Mouse (Mus musculus) E14TG2a.4 (cell line): ENCODE results near the gene Atxn1.
A peak's percentile ranks its signal among the peaks of the same experiment; 100 is the strongest.

Experiments
- H3K27me3 ChIP-seq: 2 replicates; pipeline ENCODE4 v1.6.1; 2014; ENCODE audit warnings: low read length, control low read depth; ENCODE audit not compliant: insufficient read depth
- H3K36me3 ChIP-seq: 2 replicates; pipeline ENCODE4 v1.6.1; 2014; ENCODE audit warnings: low read length, control low read depth; ENCODE audit not compliant: insufficient read depth
- H3K4me1 ChIP-seq: replicated peaks from 2 replicates; pipeline ENCODE4 v1.6.1; 2014; ENCODE audit warnings: low read depth, low read length, control low read depth
- H3K4me3 ChIP-seq: replicated peaks from 2 replicates; pipeline ENCODE4 v1.5.1; 2014; ENCODE audit warnings: mild to moderate bottlenecking, low read length
- H3K9me3 ChIP-seq: 2 replicates; pipeline ENCODE4 v1.6.1; 2014; ENCODE audit warnings: low read length, control low read depth
- CTCF ChIP-seq: conservative IDR thresholded peaks from 2 replicates; pipeline ENCODE4 v1.5.1; 2014; ENCODE audit warnings: low read length
- NANOG ChIP-seq: IDR thresholded peaks from 2 replicates; pipeline ENCODE4 v1.6.1; 2014; ENCODE audit warnings: borderline replicate concordance, low read length, mixed read lengths
- POU5F1 ChIP-seq: IDR thresholded peaks from 2 replicates; pipeline ENCODE4 v1.6.1; 2014; ENCODE audit warnings: low read length, borderline replicate concordance

Gene Atxn1

GRCm38 (mm10) chr13:45528787-45529186, 436.0 kb downstream of the Atxn1 start:
- peaks cover 17% of the 10 kb centered on the region for H3K9me3 ChIP-seq
- no peak for TF ChIP-seq NANOG
- H3K4me3 ChIP-seq, result no peak overlapping the region
- H3K4me1 ChIP-seq, result peaks cover 10% of the 10 kb centered on the region
- no peaks in the 10 kb centered on the region for H3K27me3 ChIP-seq
- peaks cover 21% of the 10 kb centered on the region for H3K36me3 ChIP-seq

GRCm38 (mm10) chr13:45527232-45527964, 437.4 kb downstream of the Atxn1 start:
- no peaks in the 10 kb centered on the region for H3K27me3 ChIP-seq
- peaks cover 9% of the 10 kb centered on the region for H3K36me3 ChIP-seq
- H3K9me3 ChIP-seq, result peaks cover 5% of the 10 kb centered on the region
- no peak overlapping the region for H3K4me3 ChIP-seq
- peaks cover 10% of the 10 kb centered on the region for H3K4me1 ChIP-seq
- TF ChIP-seq POU5F1, result no peak
- TF ChIP-seq CTCF, result no peak
- no peak for TF ChIP-seq NANOG

- no peak overlapping the region for H3K4me3 ChIP-seq
- peaks cover 6% of the 10 kb centered on the region; the same call in 1 of the 2 replicates for H3K36me3 ChIP-seq
- no peaks in the 10 kb centered on the region for H3K27me3 ChIP-seq
- TF ChIP-seq POU5F1, result no peak
- no peak for TF ChIP-seq NANOG
- no peak for TF ChIP-seq CTCF
- H3K9me3 ChIP-seq, result no peaks in the 10 kb centered on the region
- 0 out of 2 replicates have a peak, but pooled peaks cover 6% of the 10 kb centered on the region for H3K4me1 ChIP-seq
Measured at GRCm38 (mm10) chr13:45526230-45526629, 438.6 kb downstream of the Atxn1 start.

- H3K27me3 ChIP-seq, result no peaks in the 10 kb centered on the region
- TF ChIP-seq CTCF, result no peak
- no peak for TF ChIP-seq NANOG
- TF ChIP-seq POU5F1, result no peak
- H3K4me3 ChIP-seq, result no peak overlapping the region
- peaks cover 4% of the 10 kb centered on the region; the same call in 1 of the 2 replicates for H3K36me3 ChIP-seq
- no peaks in the 10 kb centered on the region for H3K9me3 ChIP-seq
- peaks cover 7% of the 10 kb centered on the region for H3K4me1 ChIP-seq
Measured at GRCm38 (mm10) chr13:45524791-45525435, 439.9 kb downstream of the Atxn1 start.

- Histone ChIP-seq H3K4me3 (no peak overlapping the region), H3K9me3 (no peaks in the 10 kb centered on the region), H3K4me1 (peaks cover 7% of the 10 kb centered on the region), H3K36me3 (no peaks in the 10 kb centered on the region), H3K27me3 (no peaks in the 10 kb centered on the region)
- TF ChIP-seq NANOG (no peak), CTCF (no peak)
Measured at GRCm38 (mm10) chr13:45524305-45524704, 440.5 kb downstream of the Atxn1 start.

GRCm38 (mm10) chr13:45516501-45517393, 448.1 kb downstream of the Atxn1 start:
- peak overlapping the region; percentile 65 for H3K4me3 ChIP-seq
- no peaks in the 10 kb centered on the region for H3K9me3 ChIP-seq
- no peaks in the 10 kb centered on the region for H3K27me3 ChIP-seq
- H3K4me1 ChIP-seq, result peaks cover 62% of the 10 kb centered on the region
- no peaks in the 10 kb centered on the region for H3K36me3 ChIP-seq
- TF ChIP-seq CTCF (no peak), NANOG (no peak), POU5F1 (no peak)

- no peak for TF ChIP-seq POU5F1
- TF ChIP-seq NANOG, result no peak
- no peak for TF ChIP-seq CTCF
Measured at GRCm38 (mm10) chr13:45514832-45515422, 449.9 kb downstream of the Atxn1 start.

GRCm38 (mm10) chr13:45514115-45514514, 450.7 kb downstream of the Atxn1 start:
- TF ChIP-seq POU5F1 (no peak), CTCF (no peak), NANOG (no peak)
- H3K4me1 ChIP-seq, result peaks cover 80% of the 10 kb centered on the region
- no peaks in the 10 kb centered on the region for H3K9me3 ChIP-seq
- no peaks in the 10 kb centered on the region for H3K27me3 ChIP-seq
- no peak overlapping the region for H3K4me3 ChIP-seq
- H3K36me3 ChIP-seq, result no peaks in the 10 kb centered on the region

More at GRCm38 (mm10) chr13:45514832-45515422, 449.9 kb downstream of the Atxn1 start:
- H3K4me3 ChIP-seq, result no peak overlapping the region
- no peaks in the 10 kb centered on the region for H3K9me3 ChIP-seq
- no peaks in the 10 kb centered on the region for H3K27me3 ChIP-seq
- no peaks in the 10 kb centered on the region for H3K36me3 ChIP-seq
- peaks cover 72% of the 10 kb centered on the region for H3K4me1 ChIP-seq
